Mouse (Mus musculus): Measurements from ENCODE around the gene Ropn1l.
A peak's percentile ranks its signal among the peaks of the same experiment; 100 is the strongest.

DNA sequence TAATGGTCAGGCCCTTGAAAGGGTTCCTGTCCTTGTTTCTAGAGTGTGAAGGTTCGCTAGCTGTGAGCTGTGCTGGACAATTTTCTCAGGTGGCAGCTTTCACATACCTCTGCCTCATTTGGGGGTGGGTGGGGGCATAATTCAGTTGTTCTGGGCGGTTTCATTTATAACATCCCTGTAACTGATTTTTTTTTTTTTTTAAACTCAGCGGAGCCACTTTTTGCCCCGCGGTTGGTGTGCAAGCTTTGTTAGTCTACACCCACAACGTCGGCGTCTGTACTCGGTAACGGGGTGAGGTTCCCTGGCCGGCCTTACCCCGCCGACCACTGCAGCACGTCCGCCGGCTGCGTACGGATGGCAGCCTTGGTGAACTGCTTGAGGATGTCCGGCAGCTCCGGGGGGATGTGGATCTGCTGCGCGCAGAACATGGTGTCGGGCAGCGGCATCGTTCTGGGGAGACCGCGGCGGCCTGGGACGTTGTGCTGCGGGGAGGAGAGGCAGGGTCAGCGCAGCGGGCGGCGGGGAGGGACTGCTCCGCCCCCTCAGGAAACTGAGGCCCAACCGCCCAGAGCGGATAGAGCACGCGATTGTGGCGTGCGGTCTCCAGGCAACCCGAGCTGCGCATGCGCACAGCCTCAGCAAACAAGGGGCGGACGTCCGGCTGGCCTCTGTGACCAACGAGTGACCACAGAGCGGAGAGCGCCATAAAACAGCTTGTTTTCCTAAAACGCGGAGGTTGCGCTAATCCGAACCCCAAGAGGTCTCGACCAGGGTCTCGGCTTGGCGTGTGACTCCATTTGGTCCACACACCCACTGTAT, at the start of gene Ropn1l:
- TF ChIP-seq CTCF (IDR thresholded peaks at IDR 0.05 in 2 of 3, conservative IDR thresholded peaks at IDR 0.05 in 1 of 3; ENCODE audit: control insufficient read depth in 1 of 3, insufficient read depth in 1 of 3, low read depth in 2 of 3, low read length in 3 of 3, poor library complexity in 1 of 3, severe bottlenecking in 1 of 3) = no peak
- peak; percentile 52; the same call in 1 of the 2 replicates for TF ChIP-seq CHD1 (IDR thresholded peaks at IDR 0.05; ENCODE audit: low read depth, low read length)
- TF ChIP-seq POLR2A (IDR thresholded peaks at IDR 0.05; ENCODE audit: control insufficient read depth in 1 of 2, insufficient read depth in 1 of 2, low read depth in 1 of 2, low read length in 2 of 2, poor library complexity in 1 of 2) = peak; percentile 78 to 80
- peak; percentile 81; the same call in 1 of the 2 replicates for TF ChIP-seq ELF1 (IDR thresholded peaks at IDR 0.05; ENCODE audit: low read depth, low read length)
- peak; percentile 98 for TF ChIP-seq SIN3A (IDR thresholded peaks at IDR 0.05; ENCODE audit: low read length)
- peak; percentile 86 for TF ChIP-seq ZNF384 (IDR thresholded peaks at IDR 0.05; ENCODE audit: low read depth, low read length)
- no peak for TF ChIP-seq GABPA (IDR thresholded peaks at IDR 0.05; ENCODE audit: low read depth, low read length)
- TF ChIP-seq BHLHE40 (IDR thresholded peaks at IDR 0.05; ENCODE audit: borderline replicate concordance, low read depth, low read length) = peak; percentile 84
- TF ChIP-seq MEF2A (IDR thresholded peaks at IDR 0.05; ENCODE audit: extremely low read depth, insufficient replicate concordance, low read depth, low read length, poor library complexity, severe bottlenecking) = no peak
- TF ChIP-seq RAD21 (IDR thresholded peaks at IDR 0.05; ENCODE audit: low read depth, low read length) = no peak
- no peak for TF ChIP-seq JUND (IDR thresholded peaks at IDR 0.05; ENCODE audit: low read depth, low read length)

All from MEL (cell line).